Mouse (Mus musculus): ENCODE results near the gene Ehbp1l1. TPM values are rescaled to one million over a fixed set of nuclear protein-coding genes. Genes with fewer than 3 reads are reported as not detected.
"Not testable (repeated sequence)": the region's sequence is repeated elsewhere in the genome, so short reads cannot be mapped to it uniquely, and the experiment has no call there.

Gene Ehbp1l1
- polyA plus RNA-seq, 1 experiment from 2014 or later, result 38.6 TPM

GRCm38 (mm10) chr19:5688200-5689087 lies 37.7 kb downstream of the Ehbp1l1 start, which contains the start of the genes Map3k11 and Pcnx3:
Map3k11 (plus strand) TSS chr19:5688742.
Pcnx3 (minus strand) TSS chr19:5688908.
- Histone ChIP-seq H3K9ac (ENCODE audit: low read depth, low read length) (peak within 1 kb of the TSS; percentile 84), H3K27ac (ENCODE audit: low read length) (peak within 1 kb of the TSS; percentile 79), H3K4me2 (ENCODE audit: low read length) (peak within 1 kb of the TSS; percentile 98), H3K4me3 (ENCODE audit: low read depth, low read length) (peak within 1 kb of the TSS; percentile 70), H3K4me1 (ENCODE audit: control insufficient read depth, insufficient read depth, low read length) (peaks cover 36% of the 10 kb centered on the region), H3K36me3 (ENCODE audit: control insufficient read depth, insufficient read depth, low read length) (peaks cover 22% of the 10 kb centered on the region), H3K9me3 (replicated peaks; ENCODE audit: control insufficient read depth, low read length, poor library complexity, severe bottlenecking) (no peaks in the 10 kb centered on the region), H3K27me3 (ENCODE audit: control insufficient read depth, insufficient read depth, low read depth, low read length) (no peaks in the 10 kb centered on the region)
- peak; percentile 96 for ATAC-seq
- WGBS, result under 1% methylated on average over 69 of the region's 69 CpGs

GRCm38 (mm10) chr19:5687738-5688137 lies 38.4 kb downstream of the Ehbp1l1 start:
- peaks cover 29% of the 10 kb centered on the region for H3K36me3 ChIP-seq (ENCODE audit: control insufficient read depth, insufficient read depth, low read length)
- peak overlapping the region; percentile 84 for H3K9ac ChIP-seq (ENCODE audit: low read depth, low read length)
- no peaks in the 10 kb centered on the region for H3K27me3 ChIP-seq (ENCODE audit: control insufficient read depth, insufficient read depth, low read depth, low read length)
- ATAC-seq, result no peak
- peak overlapping the region; percentile 70 for H3K4me3 ChIP-seq (ENCODE audit: low read depth, low read length)
- peak overlapping the region; percentile 98 for H3K4me2 ChIP-seq (ENCODE audit: low read length)
- peaks cover 36% of the 10 kb centered on the region for H3K4me1 ChIP-seq (ENCODE audit: control insufficient read depth, insufficient read depth, low read length)
- peak overlapping the region; percentile 79; the same call in 1 of the 2 replicates for H3K27ac ChIP-seq (ENCODE audit: low read length)
- H3K9me3 ChIP-seq (replicated peaks; ENCODE audit: control insufficient read depth, low read length, poor library complexity, severe bottlenecking), result no peaks in the 10 kb centered on the region
- 21% methylated on average over 9 of the region's 9 CpGs for WGBS

- H3K4me2 ChIP-seq (ENCODE audit: low read length), result peak overlapping the region; percentile 98
- H3K27ac ChIP-seq (ENCODE audit: low read length); H3K27me3 ChIP-seq (ENCODE audit: control insufficient read depth, insufficient read depth, low read depth, low read length); H3K9me3 ChIP-seq (replicated peaks; ENCODE audit: control insufficient read depth, low read length, poor library complexity, severe bottlenecking); H3K9ac ChIP-seq (ENCODE audit: low read depth, low read length); ATAC-seq; H3K4me3 ChIP-seq (ENCODE audit: low read depth, low read length): not testable (repeated sequence)
- H3K4me1 ChIP-seq (ENCODE audit: control insufficient read depth, insufficient read depth, low read length), result peaks cover 31% of the 10 kb centered on the region
- 90% methylated on average over 11 of the region's 12 CpGs for WGBS
- H3K36me3 ChIP-seq (ENCODE audit: control insufficient read depth, insufficient read depth, low read length), result peaks cover 34% of the 10 kb centered on the region
Observed at GRCm38 (mm10) chr19:5686954-5687353, 39.2 kb downstream of the Ehbp1l1 start.

GRCm38 (mm10) chr19:5686437-5686836 lies 39.7 kb downstream of the Ehbp1l1 start:
- H3K4me1 ChIP-seq (ENCODE audit: control insufficient read depth, insufficient read depth, low read length), result peaks cover 30% of the 10 kb centered on the region
- no peaks in the 10 kb centered on the region for H3K27me3 ChIP-seq (ENCODE audit: control insufficient read depth, insufficient read depth, low read depth, low read length)
- no peak overlapping the region for H3K4me2 ChIP-seq (ENCODE audit: low read length)
- no peaks in the 10 kb centered on the region for H3K9me3 ChIP-seq (replicated peaks; ENCODE audit: control insufficient read depth, low read length, poor library complexity, severe bottlenecking)
- peaks cover 39% of the 10 kb centered on the region for H3K36me3 ChIP-seq (ENCODE audit: control insufficient read depth, insufficient read depth, low read length)
- no peak overlapping the region for H3K9ac ChIP-seq (ENCODE audit: low read depth, low read length)
- no peak overlapping the region for H3K27ac ChIP-seq (ENCODE audit: low read length)
- no peak for ATAC-seq
- 94% methylated on average over 13 of the region's 13 CpGs for WGBS
- no peak overlapping the region for H3K4me3 ChIP-seq (ENCODE audit: low read depth, low read length)

GRCm38 (mm10) chr19:5685861-5686260 lies 40.3 kb downstream of the Ehbp1l1 start:
- Histone ChIP-seq H3K36me3 (ENCODE audit: control insufficient read depth, insufficient read depth, low read length) (peaks cover 43% of the 10 kb centered on the region), H3K9ac (ENCODE audit: low read depth, low read length) (no peak overlapping the region), H3K4me3 (ENCODE audit: low read depth, low read length) (no peak overlapping the region), H3K4me2 (ENCODE audit: low read length) (no peak overlapping the region), H3K27me3 (ENCODE audit: control insufficient read depth, insufficient read depth, low read depth, low read length) (no peaks in the 10 kb centered on the region), H3K9me3 (replicated peaks; ENCODE audit: control insufficient read depth, low read length, poor library complexity, severe bottlenecking) (no peaks in the 10 kb centered on the region), H3K4me1 (ENCODE audit: control insufficient read depth, insufficient read depth, low read length) (peaks cover 24% of the 10 kb centered on the region), H3K27ac (ENCODE audit: low read length) (no peak overlapping the region)
- ATAC-seq, result no peak
- WGBS, result 97% methylated on average over 11 of the region's 11 CpGs

- Histone ChIP-seq H3K9me3 (replicated peaks; ENCODE audit: control insufficient read depth, low read length, poor library complexity, severe bottlenecking) (no peaks in the 10 kb centered on the region), H3K27me3 (ENCODE audit: control insufficient read depth, insufficient read depth, low read depth, low read length) (no peaks in the 10 kb centered on the region), H3K4me2 (ENCODE audit: low read length) (no peak overlapping the region), H3K9ac (ENCODE audit: low read depth, low read length) (no peak overlapping the region), H3K4me3 (ENCODE audit: low read depth, low read length) (no peak overlapping the region), H3K4me1 (ENCODE audit: control insufficient read depth, insufficient read depth, low read length) (peaks cover 20% of the 10 kb centered on the region), H3K36me3 (ENCODE audit: control insufficient read depth, insufficient read depth, low read length) (peaks cover 43% of the 10 kb centered on the region), H3K27ac (ENCODE audit: low read length) (no peak overlapping the region)
- 94% methylated on average over 19 of the region's 19 CpGs for WGBS
- ATAC-seq, result no peak
Observed at GRCm38 (mm10) chr19:5685431-5685830, 40.7 kb downstream of the Ehbp1l1 start.

GRCm38 (mm10) chr19:5684985-5685384 lies 41.1 kb downstream of the Ehbp1l1 start:
- peaks cover 46% of the 10 kb centered on the region for H3K36me3 ChIP-seq (ENCODE audit: control insufficient read depth, insufficient read depth, low read length)
- H3K9ac ChIP-seq (ENCODE audit: low read depth, low read length), result no peak overlapping the region
- no peaks in the 10 kb centered on the region for H3K9me3 ChIP-seq (replicated peaks; ENCODE audit: control insufficient read depth, low read length, poor library complexity, severe bottlenecking)
- peaks cover 16% of the 10 kb centered on the region for H3K4me1 ChIP-seq (ENCODE audit: control insufficient read depth, insufficient read depth, low read length)
- WGBS, result 97% methylated on average over 13 of the region's 13 CpGs
- no peak overlapping the region for H3K27ac ChIP-seq (ENCODE audit: low read length)
- ATAC-seq, result no peak
- H3K4me2 ChIP-seq (ENCODE audit: low read length), result no peak overlapping the region
- H3K4me3 ChIP-seq (ENCODE audit: low read depth, low read length), result no peak overlapping the region
- no peaks in the 10 kb centered on the region for H3K27me3 ChIP-seq (ENCODE audit: control insufficient read depth, insufficient read depth, low read depth, low read length)

- ATAC-seq, result no peak
- 93% methylated on average over 12 of the region's 12 CpGs for WGBS
Observed at GRCm38 (mm10) chr19:5684236-5684635, 41.9 kb downstream of the Ehbp1l1 start.

GRCm38 (mm10) chr19:5680432-5680831 lies 45.7 kb downstream of the Ehbp1l1 start:
- H3K36me3 ChIP-seq (ENCODE audit: control insufficient read depth, insufficient read depth, low read length), result peaks cover 61% of the 10 kb centered on the region
- H3K27ac ChIP-seq (ENCODE audit: low read length), result no peak overlapping the region
- no peaks in the 10 kb centered on the region for H3K27me3 ChIP-seq (ENCODE audit: control insufficient read depth, insufficient read depth, low read depth, low read length)
- ATAC-seq, result no peak
- no peak overlapping the region for H3K9ac ChIP-seq (ENCODE audit: low read depth, low read length)
- WGBS, result 92% methylated on average over 4 of the region's 4 CpGs
- H3K4me1 ChIP-seq (ENCODE audit: control insufficient read depth, insufficient read depth, low read length), result no peaks in the 10 kb centered on the region
- H3K9me3 ChIP-seq (replicated peaks; ENCODE audit: control insufficient read depth, low read length, poor library complexity, severe bottlenecking), result no peaks in the 10 kb centered on the region
- H3K4me2 ChIP-seq (ENCODE audit: low read length), result no peak overlapping the region
- no peak overlapping the region for H3K4me3 ChIP-seq (ENCODE audit: low read depth, low read length)

More at GRCm38 (mm10) chr19:5684236-5684635, 41.9 kb downstream of the Ehbp1l1 start:
- Histone ChIP-seq H3K9me3 (replicated peaks; ENCODE audit: control insufficient read depth, low read length, poor library complexity, severe bottlenecking) (no peaks in the 10 kb centered on the region), H3K9ac (ENCODE audit: low read depth, low read length) (no peak overlapping the region), H3K4me1 (ENCODE audit: control insufficient read depth, insufficient read depth, low read length) (peaks cover 10% of the 10 kb centered on the region), H3K27ac (ENCODE audit: low read length) (no peak overlapping the region), H3K4me3 (ENCODE audit: low read depth, low read length) (no peak overlapping the region), H3K4me2 (ENCODE audit: low read length) (no peak overlapping the region), H3K27me3 (ENCODE audit: control insufficient read depth, insufficient read depth, low read depth, low read length) (no peaks in the 10 kb centered on the region), H3K36me3 (ENCODE audit: control insufficient read depth, insufficient read depth, low read length) (peaks cover 53% of the 10 kb centered on the region)
